Mouse (Mus musculus) erythroblast, embryonic 14.5 days (primary cell): ENCODE results near the gene Igtp.

Experiments
- GATA1 ChIP-seq: IDR thresholded peaks from 2 replicates; pipeline ENCODE4 v1.6.1; 2012; ENCODE audit warnings: low read length, inconsistent platforms, mixed read lengths
- TAL1 ChIP-seq: IDR thresholded peaks from 3 replicates; pipeline ENCODE4 v1.6.1; 2012; ENCODE audit warnings: low read length, inconsistent platforms, mixed read lengths

DNA sequence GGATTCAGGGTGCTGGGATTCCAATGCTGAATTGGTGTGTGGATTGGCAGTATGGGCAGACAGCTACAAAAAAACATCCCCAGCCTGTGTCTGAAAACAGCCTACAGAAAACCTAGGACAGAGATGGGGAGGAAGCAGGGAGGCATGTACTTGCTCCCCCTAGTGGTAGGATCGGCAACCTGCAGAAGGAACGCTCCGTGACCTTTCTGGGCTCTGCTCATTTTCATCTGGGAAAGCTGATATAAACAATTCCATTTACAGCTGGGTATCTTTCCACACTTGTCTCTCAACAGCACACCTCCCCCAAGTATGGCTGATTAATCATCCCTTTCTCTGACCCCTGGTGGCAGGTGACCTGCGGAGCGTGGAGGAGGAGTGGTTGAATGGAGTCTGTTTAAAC, 26.3 kb downstream of the Igtp start:
- TF ChIP-seq TAL1 (no peak), GATA1 (no peak)
